Mouse (Mus musculus): ENCODE data around the gene Mrps36.

DNA sequence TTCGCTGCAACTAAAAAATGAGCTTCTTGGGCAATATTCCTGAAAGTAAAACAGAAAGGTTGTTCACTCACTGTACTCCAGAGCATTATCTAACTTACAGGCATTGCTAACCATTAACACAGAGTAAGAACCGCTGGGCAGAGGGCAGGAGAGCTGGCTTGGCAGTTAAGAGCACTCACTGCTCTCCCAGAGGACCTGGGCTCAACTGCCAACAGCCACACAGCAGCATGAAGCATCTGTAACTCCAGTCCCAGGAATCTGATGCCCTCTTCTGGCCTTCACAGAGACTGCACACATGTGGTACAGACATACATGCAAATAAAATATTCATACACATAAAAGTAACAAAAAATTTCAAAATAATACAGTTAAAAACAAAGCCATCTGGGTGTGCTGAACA, 41.0 kb downstream of the Mrps36 start:
- TF ChIP-seq EP300 (IDR thresholded peaks at IDR 0.05; ENCODE audit: low read depth) (no peak), CTCF (IDR thresholded peaks at IDR 0.05; ENCODE audit: low read depth) (no peak)
